Mouse (Mus musculus) forebrain, embryonic 10.5 days (tissue): ENCODE data around the gene Nkx1-2. TPM values are rescaled to one million over a fixed set of nuclear protein-coding genes. Genes with fewer than 3 reads are reported as not detected.
A peak's percentile ranks its signal among the peaks of the same experiment; 100 is the strongest.

Experiments used
- DNase-seq: peaks from one replicate; pipeline ENCODE4 v3.0.0-alpha.2; 2017; ENCODE audit warnings: low spot score; ENCODE audit errors: extremely low spot score
- H3K27ac ChIP-seq: fragments of 300-500 bp; sonication (generic); 2 replicates; pipeline ENCODE4 v1.5.1; 2016; ENCODE audit warnings: mild to moderate bottlenecking
- H3K27me3 ChIP-seq: fragments of 300-500 bp; sonication (generic); 2 replicates; pipeline ENCODE4 v1.6.1; 2016; ENCODE audit warnings: mild to moderate bottlenecking; ENCODE audit not compliant: poor library complexity, severe bottlenecking
- H3K36me3 ChIP-seq: fragments of 300-500 bp; sonication (generic); replicated peaks from 2 replicates; pipeline ENCODE4 v1.6.1; 2016; ENCODE audit warnings: mild to moderate bottlenecking, moderate library complexity
- H3K4me1 ChIP-seq: fragments of 300-500 bp; sonication (generic); 2 replicates; pipeline ENCODE4 v1.6.1; 2016
- H3K4me3 ChIP-seq: fragments of 300-500 bp; sonication (generic); 2 replicates; pipeline ENCODE4 v1.5.1; 2016; ENCODE audit warnings: mild to moderate bottlenecking, moderate library complexity
- H3K9me3 ChIP-seq: fragments of 300-500 bp; sonication (generic); 2 replicates; pipeline ENCODE4 v1.6.1; 2016; ENCODE audit warnings: mild to moderate bottlenecking, moderate library complexity
- WGBS: fragments of 180-500 bp; shearing (Covaris S2); methylation state at CpG from one replicate; pipeline ENCODE4 v1.1.7; 2016; 5-methylcytosine and 5-hydroxymethylcytosine counted together
- polyA plus RNA-seq: library from polyadenylated mRNA; unstranded; fragments of >200 nt; fragmentation: Nextera tagmentation; extraction: Ambion mirVana; gene quantifications from 2 replicates; pipeline ENCODE4 v1.2.1, GENCODE M21; 2016

Gene Nkx1-2
- polyA plus RNA-seq, 1 experiment from 2014 or later, result 0.09 TPM

DNA sequence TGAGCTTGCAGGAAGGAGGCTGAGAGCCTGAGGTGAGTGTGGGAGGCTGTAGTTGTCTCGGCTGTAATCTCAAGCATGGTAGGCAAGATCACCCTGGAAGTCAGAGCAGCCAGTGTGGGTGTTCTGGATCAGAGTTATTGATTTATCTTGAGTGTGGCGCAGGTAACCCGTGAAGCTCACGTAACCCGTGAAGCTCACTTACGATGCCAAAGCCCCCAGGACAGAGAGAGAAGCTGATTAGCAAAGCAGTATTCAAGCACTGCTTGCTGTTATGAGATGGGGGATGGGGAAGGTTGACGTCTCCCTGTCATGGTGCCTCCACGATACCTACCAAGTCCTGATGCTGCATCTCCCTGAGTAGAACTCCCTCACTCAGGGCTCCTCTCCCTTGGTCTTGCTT is 20.1 kb upstream of the Nkx1-2 start:
- H3K27me3 ChIP-seq, result peaks cover 41% of the 10 kb centered on the region
- H3K9me3 ChIP-seq, result no peaks in the 10 kb centered on the region
- DNase-seq, result no peak
- H3K36me3 ChIP-seq, result no peaks in the 10 kb centered on the region
- 95% methylated on average over 8 of the region's 8 CpGs for WGBS
- H3K27ac ChIP-seq, result no peak overlapping the region
- no peak overlapping the region for H3K4me3 ChIP-seq
- peaks cover 23% of the 10 kb centered on the region for H3K4me1 ChIP-seq

DNA sequence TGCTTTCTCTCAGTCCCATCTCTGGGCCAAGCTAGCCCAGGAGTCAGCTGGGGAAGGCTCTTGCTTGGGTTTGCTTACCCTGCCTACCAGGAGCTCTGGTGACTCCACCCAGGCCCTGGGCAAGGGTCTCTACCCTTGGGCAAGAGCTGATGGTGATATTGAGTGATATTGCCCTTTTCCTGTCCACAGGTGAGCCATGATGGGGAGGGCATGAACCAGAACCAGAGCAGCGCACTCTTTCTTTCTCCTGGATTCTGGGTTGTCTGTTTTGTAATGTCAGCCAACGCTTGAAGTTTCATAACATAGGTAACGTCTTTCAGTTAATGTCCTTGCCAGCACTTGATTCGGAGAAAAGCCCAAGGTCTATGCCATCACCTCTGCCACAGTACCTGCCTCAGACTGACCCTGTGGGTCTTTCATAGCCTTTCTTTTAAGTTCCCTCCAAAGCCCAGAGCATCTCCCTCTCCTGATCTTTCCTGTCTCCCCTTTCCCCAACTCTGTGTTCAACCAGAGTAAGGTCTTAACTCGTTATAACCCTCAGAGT is 17.7 kb upstream of the Nkx1-2 start:
- Histone ChIP-seq H3K9me3 (no peaks in the 10 kb centered on the region), H3K27ac (peak overlapping the region; percentile 49), H3K4me1 (peaks cover 23% of the 10 kb centered on the region), H3K27me3 (peaks cover 41% of the 10 kb centered on the region), H3K36me3 (no peaks in the 10 kb centered on the region), H3K4me3 (no peak overlapping the region)
- 81% methylated on average over 5 of the region's 5 CpGs for whole genome bisulfite sequencing
- no peak for DNase-seq

DNA sequence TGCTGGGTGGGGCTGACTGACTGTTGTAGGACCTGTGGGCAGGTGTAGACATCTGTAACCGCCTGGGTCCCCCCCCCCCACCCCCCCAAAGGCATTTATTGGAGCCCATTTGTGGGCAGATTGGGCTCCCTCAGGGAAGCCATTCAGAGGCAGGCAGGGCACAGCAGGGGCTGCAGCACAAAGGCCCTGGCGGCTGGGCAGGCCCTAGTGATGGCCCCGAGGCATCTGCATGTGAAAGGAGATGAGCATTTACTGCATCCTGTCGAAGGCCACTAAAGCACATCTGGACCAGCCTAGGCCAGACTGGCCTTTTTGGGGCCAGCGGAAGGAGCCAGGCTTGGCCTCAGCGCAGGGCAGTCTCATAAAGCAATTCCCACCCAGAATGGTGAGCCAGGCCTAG is 17.0 kb upstream of the Nkx1-2 start:
- Histone ChIP-seq H3K9me3 (no peaks in the 10 kb centered on the region), H3K27ac (peak overlapping the region; percentile 49), H3K4me3 (no peak overlapping the region), H3K4me1 (peaks cover 26% of the 10 kb centered on the region), H3K27me3 (peaks cover 38% of the 10 kb centered on the region), H3K36me3 (no peaks in the 10 kb centered on the region)
- DNase-seq, result no peak
- 9% methylated on average over 6 of the region's 6 CpGs for WGBS

DNA sequence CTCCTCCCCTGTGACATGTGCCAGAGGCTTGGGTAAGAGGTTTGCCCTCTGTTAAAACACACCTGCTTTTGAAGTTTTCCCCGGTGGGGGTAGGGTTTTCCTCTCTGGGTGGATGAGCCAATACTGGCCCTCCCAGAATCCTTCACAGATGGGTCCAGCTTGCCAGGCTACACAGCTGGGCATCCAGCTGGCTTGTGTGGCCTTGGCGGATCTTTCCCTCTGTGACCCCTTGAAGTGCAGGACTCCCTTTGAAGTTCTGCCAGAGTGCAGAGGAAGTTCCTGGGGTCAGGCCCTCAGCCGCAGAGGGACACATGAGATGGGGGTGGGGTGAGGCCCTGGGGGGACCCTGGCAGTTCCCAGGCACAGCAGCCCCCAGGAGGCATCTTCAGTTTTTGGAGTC is 15.9 kb upstream of the Nkx1-2 start:
- Histone ChIP-seq H3K4me1 (peaks cover 34% of the 10 kb centered on the region), H3K36me3 (no peaks in the 10 kb centered on the region), H3K4me3 (no peak overlapping the region), H3K27me3 (peaks cover 35% of the 10 kb centered on the region), H3K9me3 (no peaks in the 10 kb centered on the region), H3K27ac (0 out of 2 replicates have a peak overlapping the region, but pooled peaks have one; percentile 8)
- WGBS, result 16% methylated on average over 3 of the region's 3 CpGs
- no peak for DNase-seq

DNA sequence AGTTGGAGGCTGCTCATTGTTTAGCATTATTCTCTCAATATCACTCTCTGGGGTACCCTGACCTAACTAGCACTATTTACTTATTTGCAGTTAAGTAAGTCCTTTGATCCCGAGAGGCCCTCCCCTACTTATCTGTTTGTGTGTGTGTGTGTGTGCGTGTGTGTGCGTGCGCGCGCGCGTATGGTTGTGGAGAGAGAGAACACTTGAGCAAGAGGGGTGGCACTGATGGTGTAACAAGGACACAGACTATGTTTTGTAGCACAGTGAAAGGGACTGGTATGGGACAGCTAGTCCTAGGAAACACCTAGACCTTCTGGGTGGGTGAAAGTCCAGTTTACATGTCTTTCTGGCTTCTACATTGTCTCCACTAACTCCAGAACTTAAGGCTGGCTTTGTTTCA is 12.1 kb upstream of the Nkx1-2 start:
- H3K4me3 ChIP-seq, result no peak overlapping the region
- H3K36me3 ChIP-seq, result no peaks in the 10 kb centered on the region
- H3K27ac ChIP-seq, result no peak overlapping the region
- H3K27me3 ChIP-seq, result peaks cover 60% of the 10 kb centered on the region
- no peaks in the 10 kb centered on the region for H3K9me3 ChIP-seq
- peaks cover 32% of the 10 kb centered on the region for H3K4me1 ChIP-seq
- WGBS, result 96% methylated on average over 8 of the region's 8 CpGs
- DNase-seq, result no peak

DNA sequence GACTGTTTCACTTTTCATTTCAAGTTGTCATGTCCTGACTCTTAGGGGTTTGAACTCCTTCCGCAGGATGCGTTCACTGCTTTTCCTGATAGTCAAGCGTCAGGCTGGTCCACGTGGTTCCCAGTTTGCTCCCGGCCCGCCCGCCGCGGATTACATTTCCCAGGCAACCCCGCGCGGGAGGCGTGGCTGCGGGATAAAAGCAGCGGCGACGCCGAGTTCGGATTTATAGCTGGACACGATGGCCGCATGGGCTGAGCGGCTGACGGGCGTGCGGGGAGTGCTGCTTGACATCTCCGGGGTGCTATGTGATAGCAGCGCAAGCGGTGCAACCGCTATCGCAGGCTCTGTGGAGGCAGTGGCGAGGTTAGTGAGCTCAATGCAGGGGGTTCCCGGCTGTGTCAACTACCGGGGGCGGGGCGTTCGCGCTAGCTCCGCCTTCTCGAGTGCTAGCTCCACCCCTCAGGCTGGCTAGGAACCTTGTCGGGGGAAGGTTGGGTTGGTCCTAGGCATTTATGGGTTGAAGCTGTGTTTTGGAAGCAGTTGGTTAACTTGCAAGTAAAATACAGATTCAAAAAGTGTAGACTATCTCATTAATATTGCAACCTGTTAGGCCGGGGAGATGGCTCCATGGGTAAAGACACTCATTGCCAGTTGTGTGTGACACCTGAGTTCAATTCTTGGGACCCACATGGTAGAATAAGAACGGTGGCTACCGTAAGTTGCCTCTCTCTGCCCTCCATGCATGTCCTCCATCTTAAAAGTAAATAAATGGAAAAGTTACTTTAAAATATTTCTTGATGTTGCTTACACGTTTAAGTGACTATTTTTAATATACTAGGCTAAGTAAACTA is 11.3 kb upstream of the Nkx1-2 start, which contains the start of gene Lhpp:
Gene Lhpp (plus strand): TSS at position 171 of the 851 bp plus-strand sequence.
- H3K36me3 ChIP-seq, result no peaks in the 10 kb centered on the region
- H3K27me3 ChIP-seq, result peaks cover 61% of the 10 kb centered on the region
- H3K4me3 ChIP-seq, result peak within 1 kb of the TSS; percentile 70
- H3K4me1 ChIP-seq, result peaks cover 24% of the 10 kb centered on the region
- H3K27ac ChIP-seq, result peak within 1 kb of the TSS; percentile 85
- DNase-seq, result peak; percentile 89
- WGBS, result 8% methylated on average over 44 of the region's 44 CpGs
- no peaks in the 10 kb centered on the region for H3K9me3 ChIP-seq

DNA sequence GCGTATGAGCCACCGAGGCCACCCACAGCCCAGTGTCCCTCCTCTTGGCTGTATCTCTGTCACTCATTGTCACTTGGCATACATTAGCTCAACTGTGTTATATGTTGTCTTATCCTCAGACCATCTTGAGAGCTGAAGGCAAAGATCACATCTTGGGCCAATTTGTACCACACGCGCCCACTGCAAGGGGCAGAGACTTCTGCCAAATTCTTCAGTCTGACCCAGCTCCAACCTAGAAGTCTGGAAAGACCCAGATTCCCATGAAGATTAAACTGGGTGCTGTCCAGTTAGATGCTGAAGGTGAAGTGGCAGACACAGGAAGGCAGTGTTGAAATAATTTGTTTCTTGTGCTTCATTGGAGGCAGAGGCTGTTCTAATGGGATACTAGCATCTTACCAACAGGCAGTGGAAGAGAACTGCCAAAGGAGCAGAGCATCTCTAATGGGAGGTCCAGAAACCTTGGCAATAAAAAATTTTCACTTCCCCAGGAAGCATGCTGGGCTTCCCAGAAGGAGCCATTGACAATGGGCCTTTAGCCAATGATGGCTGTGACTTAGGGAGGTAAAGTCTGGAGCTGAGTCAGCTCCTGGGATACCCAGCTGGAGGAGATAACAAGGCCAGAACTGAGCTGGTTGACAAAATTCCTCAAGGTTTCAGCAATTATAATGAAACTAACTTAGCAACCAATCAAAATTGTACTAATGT is 9.0 kb upstream of the Nkx1-2 start:
- peaks cover 14% of the 10 kb centered on the region for H3K4me1 ChIP-seq
- no peak overlapping the region for H3K27ac ChIP-seq
- 98% methylated on average over 4 of the region's 4 CpGs for WGBS
- peaks cover 66% of the 10 kb centered on the region for H3K27me3 ChIP-seq
- H3K4me3 ChIP-seq, result no peak overlapping the region
- no peaks in the 10 kb centered on the region for H3K9me3 ChIP-seq
- no peak for DNase-seq
- H3K36me3 ChIP-seq, result no peaks in the 10 kb centered on the region

DNA sequence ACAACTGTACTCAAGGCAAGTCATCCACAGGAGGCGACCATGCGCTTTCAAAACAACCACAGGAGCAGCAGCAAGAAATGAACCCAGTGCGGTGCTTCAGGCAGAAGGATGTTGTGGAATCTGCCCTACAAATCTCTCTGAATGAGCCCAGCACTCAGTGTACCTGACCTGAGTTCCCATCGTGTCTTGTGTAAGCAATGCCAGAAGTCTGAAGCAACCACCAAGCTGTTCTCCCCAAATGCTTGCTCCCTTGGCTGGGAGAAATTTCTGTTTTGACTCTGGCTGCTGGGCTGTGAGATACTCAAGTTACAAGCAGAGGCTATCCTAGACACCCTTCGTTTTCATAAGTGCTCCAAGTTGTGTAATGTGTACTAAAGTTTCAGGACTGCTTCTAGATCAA is 6.3 kb upstream of the Nkx1-2 start:
- Histone ChIP-seq H3K9me3 (no peaks in the 10 kb centered on the region), H3K4me1 (peaks cover 14% of the 10 kb centered on the region), H3K27ac (no peak overlapping the region), H3K4me3 (no peak overlapping the region), H3K36me3 (no peaks in the 10 kb centered on the region), H3K27me3 (peaks cover 93% of the 10 kb centered on the region)
- no peak for DNase-seq
- WGBS, result 71% methylated on average over 5 of the region's 5 CpGs

DNA sequence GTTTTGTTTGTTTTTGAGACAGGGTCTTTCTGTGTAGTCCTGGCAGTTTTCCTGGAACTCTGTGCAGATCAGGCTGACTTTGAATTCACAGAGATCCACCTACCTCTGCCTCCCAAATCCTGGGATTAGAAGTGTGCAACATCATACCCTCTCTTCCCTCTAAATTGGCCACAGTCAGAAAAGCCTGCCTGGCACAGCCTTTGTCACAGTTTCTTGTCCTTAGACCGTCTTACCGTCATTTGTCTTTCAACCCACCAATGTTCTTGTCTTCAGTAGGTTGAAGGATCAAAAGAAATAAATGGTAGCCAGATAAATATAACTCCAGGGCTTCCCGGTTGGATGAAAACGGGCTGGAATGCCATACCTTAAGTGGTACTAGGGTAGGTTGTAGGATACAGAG is 5.3 kb upstream of the Nkx1-2 start:
- Histone ChIP-seq H3K27me3 (peaks cover 98% of the 10 kb centered on the region), H3K4me3 (no peak overlapping the region), H3K4me1 (peaks cover 17% of the 10 kb centered on the region), H3K36me3 (no peaks in the 10 kb centered on the region), H3K27ac (no peak overlapping the region), H3K9me3 (no peaks in the 10 kb centered on the region)
- DNase-seq, result no peak
- 89% methylated on average over 4 of the region's 4 CpGs for WGBS

DNA sequence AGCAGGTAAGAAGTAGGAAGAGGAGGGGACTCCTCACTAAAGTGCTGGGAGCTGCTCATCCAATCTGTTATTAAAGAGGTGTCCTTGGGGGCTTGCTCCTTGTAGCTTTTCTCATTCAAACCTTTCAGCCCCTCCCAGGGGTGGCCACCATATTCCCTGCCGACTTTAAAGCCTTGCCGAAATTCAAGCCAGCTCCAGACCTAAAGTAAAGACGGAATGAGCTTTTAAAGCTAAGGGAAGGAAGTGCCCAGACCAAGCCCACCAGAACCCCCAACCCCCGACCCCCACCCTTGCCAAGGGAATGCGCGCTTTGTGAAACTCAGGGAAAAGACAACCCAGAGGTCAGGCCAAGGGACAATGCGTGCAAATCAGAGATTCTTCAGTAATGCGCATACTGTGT is 1.5 kb upstream of the Nkx1-2 start:
- WGBS, result 2% methylated on average over 8 of the region's 8 CpGs
- H3K9me3 ChIP-seq, result no peaks in the 10 kb centered on the region
- no peak overlapping the region for H3K27ac ChIP-seq
- no peak for DNase-seq
- H3K4me1 ChIP-seq, result peaks cover 48% of the 10 kb centered on the region
- H3K27me3 ChIP-seq, result peaks cover 100% of the 10 kb centered on the region
- H3K4me3 ChIP-seq, result no peak overlapping the region
- no peaks in the 10 kb centered on the region for H3K36me3 ChIP-seq

DNA sequence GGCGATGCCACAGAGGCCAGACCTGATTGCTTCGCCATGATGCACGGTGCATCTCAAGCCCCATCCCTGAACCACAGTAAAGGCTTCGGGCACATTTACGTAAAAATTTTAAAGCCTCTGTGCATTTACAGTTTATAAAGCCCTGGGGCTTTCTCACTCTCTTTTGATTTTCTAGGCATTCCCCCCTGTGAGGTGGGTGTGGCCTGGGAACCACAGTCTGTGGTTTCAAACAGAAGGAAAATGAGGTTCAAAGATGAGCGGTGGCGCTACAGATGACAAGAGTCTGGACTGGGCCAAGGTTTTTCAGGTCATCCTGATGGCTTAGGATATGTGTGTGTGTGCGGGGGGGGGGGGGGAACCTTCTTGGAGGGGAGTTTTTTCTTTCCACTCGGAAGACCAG is 589 bp upstream of the Nkx1-2 start:
- Histone ChIP-seq H3K4me1 (peaks cover 48% of the 10 kb centered on the region), H3K36me3 (no peaks in the 10 kb centered on the region), H3K4me3 (peak overlapping the region; percentile 56), H3K27ac (no peak overlapping the region), H3K27me3 (peaks cover 100% of the 10 kb centered on the region), H3K9me3 (no peaks in the 10 kb centered on the region)
- 0% methylated on average over 9 of the region's 9 CpGs for WGBS
- DNase-seq, result no peak

DNA sequence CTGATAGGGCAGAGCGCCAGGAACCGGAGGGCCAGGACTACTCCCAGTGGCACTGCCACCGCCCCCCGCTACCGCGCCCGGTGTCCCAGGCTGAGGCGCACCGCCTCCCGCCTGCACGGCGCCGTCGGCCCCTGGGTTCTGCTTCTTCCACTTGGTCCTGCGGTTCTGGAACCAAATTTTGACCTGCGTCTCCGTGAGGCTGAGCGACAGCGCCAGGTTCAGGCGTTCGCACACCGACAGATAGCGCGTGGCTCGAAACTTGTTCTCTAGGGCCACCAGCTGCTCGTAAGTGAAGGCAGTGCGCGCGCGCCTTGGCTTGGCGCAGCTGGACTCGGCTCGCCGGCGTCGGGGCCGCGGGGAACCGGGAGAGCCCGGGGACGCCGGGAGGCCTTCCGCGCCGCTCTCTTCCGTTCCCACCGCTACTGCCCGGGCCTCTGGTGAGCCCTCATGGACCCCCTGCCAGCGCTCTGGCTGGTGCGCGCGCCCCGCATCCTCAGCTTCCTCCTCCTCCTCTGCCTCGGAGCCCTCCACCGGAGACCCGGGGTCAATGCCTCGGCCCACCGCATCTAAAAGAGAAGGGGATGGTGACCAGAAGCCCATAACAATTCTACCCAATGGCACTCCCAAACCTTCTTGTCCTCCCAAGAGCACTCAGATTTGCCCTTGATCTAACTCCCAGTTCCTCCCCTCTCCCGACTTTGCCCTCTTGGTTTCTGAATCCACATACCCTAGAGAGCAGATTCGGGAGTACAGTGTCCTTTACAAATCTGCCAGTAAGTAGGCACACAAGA is 2.0 kb downstream of the Nkx1-2 start:
- under 1% methylated on average over 55 of the region's 60 CpGs for WGBS
- Histone ChIP-seq H3K4me1 (peaks cover 48% of the 10 kb centered on the region), H3K27ac (no peak overlapping the region), H3K27me3 (peaks cover 99% of the 10 kb centered on the region), H3K9me3 (no peaks in the 10 kb centered on the region), H3K36me3 (no peaks in the 10 kb centered on the region), H3K4me3 (peak overlapping the region; percentile 57)
- DNase-seq, result peak; percentile 51
